17 mouse cellular contexts compared by ENCODE assay signal in the genomic region with DNA sequence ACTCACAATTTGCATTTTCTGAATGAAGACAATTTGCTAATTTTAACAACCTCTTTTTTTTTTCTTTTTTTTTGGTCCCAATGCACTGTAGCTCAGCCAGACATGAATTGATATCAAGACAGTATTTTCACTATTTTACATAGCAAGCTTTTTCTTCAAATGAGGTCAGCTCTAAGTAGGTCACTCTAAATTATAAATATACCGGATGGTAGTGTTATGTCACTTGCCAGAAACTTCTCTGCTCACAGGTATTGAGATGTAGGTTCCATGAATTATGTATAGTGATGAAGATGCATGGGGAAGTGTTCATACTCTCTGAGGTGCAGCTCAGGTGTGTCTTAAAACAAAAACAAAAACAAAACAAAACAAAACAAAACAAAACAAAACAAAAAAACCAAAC.
"Had no signal": no experiment of that assay in that cellular context is flagged by ENCODE, and none has a peak within 500 bp of the region (broad histone marks: within the 10 kb centered on the region; RNA-seq: fewer than 3 reads in every experiment).

No protein-coding gene starts in this region.

- DNase-seq: gastrocnemius, adult 2 months; gastrocnemius, postnatal 10 days; gastrocnemius, postnatal 25 days; heart, adult 18-20 months; heart, postnatal 10 days; heart, postnatal 4 days; kidney, adult 18-20 months; kidney, adult 8-10 months; kidney, postnatal 10 days; kidney, postnatal 25 days; kidney, postnatal 4 days; left cerebral cortex, postnatal 4 days had no signal

- ATAC-seq: hindbrain, embryonic 16.5 days; inflammation-experienced regulatory T-cells, adult 6 months; intestine, embryonic 15.5 days; intestine, postnatal 0 days; liver, embryonic 12.5 days had no signal
